Mouse (Mus musculus) colon, adult 2 months (tissue): Measurements from ENCODE around the gene Ovol1. TPM values are rescaled to one million over a fixed set of nuclear protein-coding genes. Genes with fewer than 3 reads are reported as not detected.

Experiments
- polyA plus RNA-seq: library from polyadenylated mRNA; depleted of rRNA; stranded (reverse); fragments of >200 nt; gene quantifications from 2 replicates; pipeline ENCODE4 v1.2.3, GENCODE M21; 2012; rRNA removed

Ovol1 gene
- 23.0 and 29.1 TPM in 2 replicates for polyA plus RNA-seq

GRCm38 (mm10) chr19:5560457-5561041 is at the start of gene Ovol1:
Ovol1 (minus strand) TSS chr19:5560646.

GRCm38 (mm10) chr19:5609547-5610404 is 49.3 kb upstream of the Ovol1 start, which contains the start of gene Kat5:
Kat5 (minus strand) TSS chr19:5610237.

GRCm38 (mm10) chr19:5601752-5602541 is 41.5 kb upstream of the Ovol1 start, which contains the start of gene Rnaseh2c:
Rnaseh2c (plus strand) TSS chr19:5601873.

GRCm38 (mm10) chr19:5567534-5568469 is 7.4 kb upstream of the Ovol1 start, which contains the start of gene Ap5b1:
Ap5b1 (plus strand) TSS chr19:5568025.

GRCm38 (mm10) chr19:5510031-5511026 is 50.1 kb downstream of the Ovol1 start, which contains the start of gene Snx32:
Snx32 (minus strand) TSS chr19:5510538.

GRCm38 (mm10) chr19:5503687-5504086 is 56.8 kb downstream of the Ovol1 start, which contains the start of gene 1700020D05Rik:
1700020D05Rik (minus strand) TSS chr19:5503787.

Other genes starting within 250 kb of the Ovol1 start
- not detected in 2 replicates for gene Catsper1, start 224.9 kb downstream of the Ovol1 start, polyA plus RNA-seq
- 7.1 and 14.1 TPM in 2 replicates for gene Cst6, start 211.1 kb downstream of the Ovol1 start, polyA plus RNA-seq
- 19.8 and 21.3 TPM in 2 replicates for gene Eif1ad, start 193.9 kb downstream of the Ovol1 start, polyA plus RNA-seq
- gene Banf1, start 193.5 kb downstream of the Ovol1 start, polyA plus RNA-seq = 71.2 and 91.0 TPM in 2 replicates
- 15.2 and 19.0 TPM in 2 replicates for gene Sart1, start 171.9 kb downstream of the Ovol1 start, polyA plus RNA-seq
- gene Tsga10ip, start 158.1 kb downstream of the Ovol1 start, polyA plus RNA-seq = 0.33 and 1.9 TPM in 2 replicates
- 95.7 and 96.8 TPM in 2 replicates for gene Drap1, start 135.7 kb downstream of the Ovol1 start, polyA plus RNA-seq
- gene AI837181, start 135.5 kb downstream of the Ovol1 start, polyA plus RNA-seq = 85.1 and 96.6 TPM in 2 replicates
- 1.3 and 4.0 TPM in 2 replicates for gene Fosl1, start 113.1 kb downstream of the Ovol1 start, polyA plus RNA-seq
- 10.3 and 10.6 TPM in 2 replicates for gene Ccdc85b, start 102.8 kb downstream of the Ovol1 start, polyA plus RNA-seq
- gene Fibp, start 100.0 kb downstream of the Ovol1 start, polyA plus RNA-seq = 124 and 150 TPM in 2 replicates
- gene Ctsw, start 92.1 kb downstream of the Ovol1 start, polyA plus RNA-seq = 2.0 and 3.5 TPM in 2 replicates
- gene Efemp2, start 86.7 kb downstream of the Ovol1 start, polyA plus RNA-seq = 52.6 and 58.6 TPM in 2 replicates
- 31.9 and 38.6 TPM in 2 replicates for gene Mus81, start 72.2 kb downstream of the Ovol1 start, polyA plus RNA-seq
- 350 and 446 TPM in 2 replicates for gene Cfl1, start 70.2 kb downstream of the Ovol1 start, polyA plus RNA-seq
- gene 1700020D05Rik, start 56.9 kb downstream of the Ovol1 start, polyA plus RNA-seq = 0.30 and 0.34 TPM in 2 replicates
- 4.2 and 4.4 TPM in 2 replicates for gene Snx32, start 50.1 kb downstream of the Ovol1 start, polyA plus RNA-seq
- gene Ap5b1, start 7.4 kb upstream of the Ovol1 start, polyA plus RNA-seq = 18.2 and 20.7 TPM in 2 replicates
- 40.4 and 56.8 TPM in 2 replicates for gene Rnaseh2c, start 41.2 kb upstream of the Ovol1 start, polyA plus RNA-seq
- 45.6 and 50.6 TPM in 2 replicates for gene Kat5, start 49.6 kb upstream of the Ovol1 start, polyA plus RNA-seq
- gene Rela, start 76.8 kb upstream of the Ovol1 start, polyA plus RNA-seq = 61.1 and 66.8 TPM in 2 replicates
- 52.0 and 56.1 TPM in 2 replicates for gene Sipa1, start 103.1 kb upstream of the Ovol1 start, polyA plus RNA-seq
- gene Map3k11, start 128.1 kb upstream of the Ovol1 start, polyA plus RNA-seq = 116 and 122 TPM in 2 replicates
- gene Pcnx3, start 128.3 kb upstream of the Ovol1 start, polyA plus RNA-seq = 206 and 220 TPM in 2 replicates
- 0.90 and 1.1 TPM in 2 replicates for gene Kcnk7, start 143.7 kb upstream of the Ovol1 start, polyA plus RNA-seq
- gene Ehbp1l1, start 165.7 kb upstream of the Ovol1 start, polyA plus RNA-seq = 82.2 and 84.7 TPM in 2 replicates
- gene Fam89b, start 169.0 kb upstream of the Ovol1 start, polyA plus RNA-seq = 138 and 150 TPM in 2 replicates
- 63.8 and 65.6 TPM in 2 replicates for gene Ltbp3, start 180.3 kb upstream of the Ovol1 start, polyA plus RNA-seq
- 98.9 and 102 TPM in 2 replicates for gene Scyl1, start 210.8 kb upstream of the Ovol1 start, polyA plus RNA-seq